Mouse (Mus musculus) CH12.LX (cell line): ENCODE data around the gene Arih2. TPM values are rescaled to one million over a fixed set of nuclear protein-coding genes. Genes with fewer than 3 reads are reported as not detected.

ENCODE experiments used
- DNase-seq: peaks from one replicate; pipeline ENCODE4 v3.0.0-alpha.2; 2013; ENCODE audit errors: extremely low read depth
- H3K27ac ChIP-seq: 2 replicates; pipeline ENCODE4 v1.5.1; 2012; ENCODE audit warnings: low read depth, mild to moderate bottlenecking, control low read depth, moderate library complexity; ENCODE audit not compliant: insufficient read depth
- H3K27me3 ChIP-seq: replicated peaks from 2 replicates; pipeline ENCODE3; 2012; ENCODE audit warnings: inconsistent platforms
- H3K36me3 ChIP-seq, 2 experiments: replicated peaks in 1 of 2; 2 replicates each; pipeline versions ENCODE3 to v1.6.1; 2012; ENCODE audit warnings: inconsistent platforms in 1 of 2, low read length in 1 of 2, mild to moderate bottlenecking in 1 of 2, mixed read lengths in 1 of 2, moderate library complexity in 1 of 2; ENCODE audit not compliant: control insufficient read depth in 1 of 2, insufficient read depth in 1 of 2
- H3K4me1 ChIP-seq, 2 experiments: 2 replicates each; pipeline ENCODE4 v1.6.1; 2012; ENCODE audit warnings: inconsistent platforms in 1 of 2, moderate library complexity in 1 of 2; ENCODE audit not compliant: insufficient read depth in 2 of 2, control insufficient read depth in 1 of 2
- H3K4me2 ChIP-seq: 2 replicates; pipeline ENCODE4 v1.6.1; 2012; ENCODE audit warnings: low read depth, mild to moderate bottlenecking, control low read depth; ENCODE audit not compliant: poor library complexity, insufficient read depth, severe bottlenecking
- H3K4me3 ChIP-seq, 3 experiments: fragments of 150-350 bp in 1 of 3; sonication (generic) in 1 of 3; replicated peaks in 1 of 3; 2 replicates each; pipeline versions ENCODE3 to v1.5.1; 2011 to 2012; ENCODE audit warnings: low read depth in 2 of 3, low read length in 2 of 3, mild to moderate bottlenecking in 2 of 3, moderate library complexity in 2 of 3, control low read depth in 1 of 3, improper control_type of control experiment in 1 of 3, inconsistent platforms in 1 of 3, mixed read lengths in 1 of 3; ENCODE audit not compliant: poor library complexity in 1 of 3
- H3K79me2 ChIP-seq: replicated peaks from 2 replicates; pipeline ENCODE4 v1.6.1; 2012; ENCODE audit warnings: mild to moderate bottlenecking, moderate library complexity; ENCODE audit not compliant: control insufficient read depth, poor library complexity, insufficient read depth, severe bottlenecking; ENCODE audit errors: extremely low read depth
- H3K9ac ChIP-seq: 2 replicates; pipeline ENCODE4 v1.6.1; 2012; ENCODE audit warnings: low read depth, mild to moderate bottlenecking, control low read depth, moderate library complexity; ENCODE audit not compliant: insufficient read depth
- H3K9me3 ChIP-seq: replicated peaks from 2 replicates; pipeline ENCODE3; 2012; ENCODE audit warnings: low read length, inconsistent platforms, mixed read lengths
- BHLHE40 ChIP-seq: IDR thresholded peaks from 2 replicates; pipeline ENCODE4 v1.6.1; 2011; ENCODE audit warnings: mild to moderate bottlenecking, low read depth, low read length, improper control_type of control experiment
- CHD1 ChIP-seq: IDR thresholded peaks from 2 replicates; pipeline ENCODE4 v1.6.1; 2012; ENCODE audit warnings: low read depth, low read length, improper control_type of control experiment, inconsistent platforms
- CHD2 ChIP-seq: IDR thresholded peaks from 2 replicates; pipeline ENCODE4 v1.6.1; 2011; ENCODE audit warnings: low read length, improper control_type of control experiment
- CTCF ChIP-seq, 2 experiments: IDR thresholded peaks in 1 of 2; conservative IDR thresholded peaks in 1 of 2; 2 replicates each; pipeline ENCODE4 v1.5.1; 2011 to 2012; ENCODE audit warnings: low read depth in 2 of 2, low read length in 2 of 2, improper control_type of control experiment in 1 of 2, inconsistent platforms in 1 of 2, mild to moderate bottlenecking in 1 of 2, moderate library complexity in 1 of 2
- E2F4 ChIP-seq: IDR thresholded peaks from 2 replicates; pipeline ENCODE4 v1.6.1; 2011; ENCODE audit warnings: low read depth, low read length, improper control_type of control experiment; ENCODE audit not compliant: insufficient replicate concordance
- ETS1 ChIP-seq: conservative IDR thresholded peaks from 2 replicates; pipeline ENCODE4 v1.6.1; 2012; ENCODE audit warnings: low read depth, mild to moderate bottlenecking, inconsistent platforms, low read length, improper control_type of control experiment, moderate library complexity
- JUND ChIP-seq: conservative IDR thresholded peaks from 2 replicates; pipeline ENCODE4 v1.6.1; 2011; ENCODE audit warnings: low read depth, low read length, improper control_type of control experiment
- KAT2A ChIP-seq: IDR thresholded peaks from 2 replicates; pipeline ENCODE4 v1.6.1; 2012; ENCODE audit warnings: low read length, improper control_type of control experiment, inconsistent platforms; ENCODE audit not compliant: insufficient replicate concordance
- MAX ChIP-seq: IDR thresholded peaks from 2 replicates; pipeline ENCODE4 v1.6.1; 2011; ENCODE audit warnings: low read length, improper control_type of control experiment
- MEF2A ChIP-seq: IDR thresholded peaks from 2 replicates; pipeline ENCODE4 v1.6.1; 2014; ENCODE audit warnings: low read depth, mild to moderate bottlenecking, inconsistent platforms, low read length, improper control_type of control experiment, borderline replicate concordance
- MXI1 ChIP-seq: IDR thresholded peaks from 2 replicates; pipeline ENCODE4 v1.6.1; 2011; ENCODE audit warnings: mild to moderate bottlenecking, low read depth, low read length, improper control_type of control experiment
- MYC ChIP-seq: IDR thresholded peaks from 2 replicates; pipeline ENCODE4 v1.6.1; 2011; ENCODE audit warnings: low read depth, mild to moderate bottlenecking, improper control_type of control experiment, low read length
- NELFE ChIP-seq: IDR thresholded peaks from 2 replicates; pipeline ENCODE4 v1.6.1; 2011; ENCODE audit warnings: low read depth, low read length, improper control_type of control experiment
- NRF1 ChIP-seq: IDR thresholded peaks from 2 replicates; pipeline ENCODE4 v1.6.1; 2014; ENCODE audit warnings: low read depth, mild to moderate bottlenecking, inconsistent platforms, low read length, improper control_type of control experiment, moderate library complexity
- PAX5 ChIP-seq: IDR thresholded peaks from 2 replicates; pipeline ENCODE4 v1.6.1; 2012; ENCODE audit warnings: low read length, inconsistent platforms, mixed read lengths
- POLR2A ChIP-seq: IDR thresholded peaks from 2 replicates; pipeline ENCODE4 v1.6.1; 2011; ENCODE audit warnings: low read depth, mild to moderate bottlenecking, improper control_type of control experiment, low read length
- POLR2AphosphoS2 ChIP-seq: IDR thresholded peaks from 2 replicates; pipeline ENCODE4 v1.6.1; 2011; ENCODE audit warnings: low read depth, low read length, improper control_type of control experiment
- RAD21 ChIP-seq: IDR thresholded peaks from 2 replicates; pipeline ENCODE4 v1.6.1; 2011; ENCODE audit warnings: low read depth, mild to moderate bottlenecking, low read length, improper control_type of control experiment, moderate library complexity
- SIN3A ChIP-seq: IDR thresholded peaks from 2 replicates; pipeline ENCODE4 v1.6.1; 2012; ENCODE audit warnings: low read length, improper control_type of control experiment, inconsistent platforms
- SMC3 ChIP-seq: IDR thresholded peaks from 2 replicates; pipeline ENCODE4 v1.6.1; 2011; ENCODE audit warnings: low read depth, low read length, improper control_type of control experiment
- UBTF ChIP-seq: IDR thresholded peaks from 2 replicates; pipeline ENCODE4 v1.6.1; 2012; ENCODE audit warnings: low read depth, mild to moderate bottlenecking, inconsistent platforms, low read length, improper control_type of control experiment, moderate library complexity
- USF2 ChIP-seq: conservative IDR thresholded peaks from 2 replicates; pipeline ENCODE4 v1.6.1; 2011; ENCODE audit warnings: low read depth, low read length, improper control_type of control experiment
- ZKSCAN1 ChIP-seq: IDR thresholded peaks from 2 replicates; pipeline ENCODE4 v1.6.1; 2012; ENCODE audit warnings: low read depth, inconsistent platforms, low read length, improper control_type of control experiment, borderline replicate concordance
- ZMIZ1 ChIP-seq: IDR thresholded peaks from 2 replicates; pipeline ENCODE4 v1.6.1; 2012; ENCODE audit warnings: low read depth, mild to moderate bottlenecking, inconsistent platforms, low read length, improper control_type of control experiment
- dilution Hi-C: fragments of 300-500 bp; cut with MboI; formaldehyde crosslinking; loops from 2 replicates; pipeline ENCODE4 v1.14.3; 2020; ENCODE audit warnings: low sequenced_read_pairs; ENCODE audit not compliant: extremely low pct_unique_long_range_greater_than_20kb, extremely low pct_ligation_motif_present
- in situ Hi-C: fragments of 300-500 bp; cut with MboI; formaldehyde crosslinking; loops from 3 replicates; pipeline ENCODE4 v1.14.3; 2019; ENCODE audit warnings: low sequenced_read_pairs, low pct_ligation_motif_present, low pct_unique_long_range_greater_than_20kb, mixed read lengths
- polyA plus RNA-seq: library from polyadenylated mRNA; unstranded; fragments of >175 nt; gene quantifications from 2 replicates; pipeline ENCODE4 v1.2.1, GENCODE M21; 2012; ENCODE audit warnings: low read depth; ENCODE audit not compliant: insufficient read length
- total RNA-seq, 2 experiments: library from RNA; depleted of rRNA; stranded (reverse); fragments of 300-350 nt in 1 of 2; fragments of >200 nt in 1 of 2; gene quantifications; 2 replicates each; pipeline ENCODE4 v1.2.3; 2012 to 2014

The Arih2 gene
- total and polyA plus RNA-seq, 3 experiments: 29.0 to 35.3 (median 33.5) TPM

GRCm38 (mm10) chr9:108669875-108670274 lies 20.7 kb upstream of the Arih2 start:
- in situ Hi-C loops (no loop called here), dilution Hi-C loops (no loop called here)
- Histone ChIP-seq H3K4me1 (peaks cover 4 to 15% of the 10 kb centered on the region in 2 experiments; a peak in 3 of 4 replicates), H3K36me3 (peaks cover 11 to 29% of the 10 kb centered on the region in 2 experiments), H3K4me2 (no peak overlapping the region), H3K4me3 (no peak overlapping the region), H3K79me2 (no peaks in the 10 kb centered on the region), H3K9me3 (no peaks in the 10 kb centered on the region), H3K27ac (no peak overlapping the region), H3K27me3 (no peaks in the 10 kb centered on the region), H3K9ac (no peak overlapping the region)
- peak; percentile 43 for DNase-seq
- TF ChIP-seq RAD21: peak; percentile 53
- no peak for TF ChIP-seq MXI1
- TF ChIP-seq USF2: no peak
- TF ChIP-seq SMC3: peak; percentile 30
- TF ChIP-seq CTCF (conservative IDR thresholded peaks at IDR 0.05 in 1 of 2, IDR thresholded peaks at IDR 0.05 in 1 of 2; ENCODE audit: low read depth in 2 of 2, low read length in 2 of 2): peak in 1 of 2 experiments; percentile 62; a peak in 3 of 4 replicates

- in situ Hi-C loops: no loop called here
- no peak for TF ChIP-seq KAT2A
- no peak for TF ChIP-seq MEF2A
- no peak for TF ChIP-seq UBTF
- TF ChIP-seq, all 38 proteins: peak for 0
- no peaks in the 10 kb centered on the region for H3K9me3 ChIP-seq
- H3K27ac ChIP-seq: no peak overlapping the region
- DNase-seq: no peak
- H3K4me2 ChIP-seq: peak overlapping the region; percentile 48
- H3K36me3 ChIP-seq: no peaks in the 10 kb centered on the region
- no peaks in the 10 kb centered on the region for H3K27me3 ChIP-seq
- peak overlapping the region; percentile 73 to 81 (median 79) for H3K4me3 ChIP-seq
- H3K9ac ChIP-seq: peak overlapping the region; percentile 72
- dilution Hi-C loops: no loop called here
- H3K4me1 ChIP-seq: peaks cover 0 to 10% of the 10 kb centered on the region in 2 experiments; a peak in 1 of 4 replicates
- H3K79me2 ChIP-seq: no peaks in the 10 kb centered on the region
These were observed 13.5 kb upstream of the Arih2 start for GRCm38 (mm10) chr9:108662660-108663059.

- no peak within 1 kb of the TSS for H3K27ac ChIP-seq
- dilution Hi-C loops: no loop called here
- no peak for TF ChIP-seq PAX5
- TF ChIP-seq NELFE: no peak
- TF ChIP-seq E2F4: no peak
- TF ChIP-seq KAT2A: no peak
- no peak for TF ChIP-seq RAD21
- TF ChIP-seq CHD1: no peak
- no peak for TF ChIP-seq MYC
- TF ChIP-seq JUND: no peak
- TF ChIP-seq NRF1: no peak
- TF ChIP-seq MEF2A: 0 out of 2 replicates have a peak, but pooled peaks have one; percentile 25
- TF ChIP-seq ETS1: no peak
- no peak; the same call in 1 of the 2 replicates for TF ChIP-seq ZKSCAN1
- peak; percentile 49; the same call in 1 of the 2 replicates for TF ChIP-seq BHLHE40
- TF ChIP-seq MAX: no peak
- no peak for TF ChIP-seq CHD2
- TF ChIP-seq POLR2A: peak; percentile 51; the same call in 1 of the 2 replicates
- TF ChIP-seq SIN3A: peak; percentile 64
- TF ChIP-seq POLR2AphosphoS2: no peak
- TF ChIP-seq ZMIZ1: no peak; the same call in 1 of the 2 replicates
These were observed 12.8 kb upstream of the Arih2 start, which contains the start of gene Slc25a20 for GRCm38 (mm10) chr9:108661677-108662612. Gene Slc25a20, plus strand, starts transcription at chr9:108662088.

More at GRCm38 (mm10) chr9:108661677-108662612, 12.8 kb upstream of the Arih2 start, which contains the start of gene Slc25a20:
- H3K4me1 ChIP-seq: peaks cover 0 to 10% of the 10 kb centered on the region in 2 experiments; a peak in 1 of 4 replicates
- H3K4me3 ChIP-seq: peak within 1 kb of the TSS; percentile 73 to 81 (median 79)
- H3K27me3 ChIP-seq: no peaks in the 10 kb centered on the region
- peak within 1 kb of the TSS; percentile 48 for H3K4me2 ChIP-seq
- H3K9ac ChIP-seq: peak within 1 kb of the TSS; percentile 72
- no peaks in the 10 kb centered on the region for H3K9me3 ChIP-seq
- H3K36me3 ChIP-seq: no peaks in the 10 kb centered on the region
- in situ Hi-C loops: no loop called here
- H3K79me2 ChIP-seq: no peaks in the 10 kb centered on the region
- DNase-seq: peak; percentile 93
